Mouse (Mus musculus) testis, adult 2 months (tissue): ENCODE data around the gene Gm5105. TPM values are rescaled to one million over a fixed set of nuclear protein-coding genes. Genes with fewer than 3 reads are reported as not detected.

Experiments used
- H3K27ac ChIP-seq: fragments of 200-500 bp; 2 replicates; pipeline ENCODE4 v1.5.1; 2012; ENCODE audit warnings: low read depth, low read length; ENCODE audit not compliant: control insufficient read depth, insufficient read depth
- H3K27me3 ChIP-seq: fragments of 200-500 bp; 2 replicates; pipeline ENCODE4 v1.6.1; 2012; ENCODE audit warnings: mild to moderate bottlenecking, low read length, moderate library complexity; ENCODE audit not compliant: control insufficient read depth, insufficient read depth
- H3K36me3 ChIP-seq: fragments of 200-500 bp; 2 replicates; pipeline ENCODE4 v1.6.1; 2012; ENCODE audit warnings: mild to moderate bottlenecking, low read length; ENCODE audit not compliant: control insufficient read depth, insufficient read depth
- H3K4me1 ChIP-seq: fragments of 200-500 bp; 2 replicates; pipeline ENCODE4 v1.6.1; 2012; ENCODE audit warnings: low read length; ENCODE audit not compliant: control insufficient read depth, insufficient read depth
- H3K4me3 ChIP-seq: fragments of 200-500 bp; 2 replicates; pipeline ENCODE4 v1.5.1; 2012; ENCODE audit warnings: low read depth, mild to moderate bottlenecking, low read length, moderate library complexity, mixed read lengths; ENCODE audit not compliant: control insufficient read depth
- CTCF ChIP-seq: fragments of 200-500 bp; IDR thresholded peaks from 2 replicates; pipeline ENCODE4 v1.5.1; 2012; ENCODE audit warnings: low read depth, mild to moderate bottlenecking, inconsistent platforms, low read length, moderate library complexity; ENCODE audit not compliant: control insufficient read depth, insufficient read depth, insufficient replicate concordance
- POLR2A ChIP-seq: fragments of 200-500 bp; IDR thresholded peaks from 2 replicates; pipeline ENCODE4 v1.6.1; 2012; ENCODE audit warnings: low read depth, mild to moderate bottlenecking, inconsistent platforms, low read length, moderate library complexity; ENCODE audit not compliant: control insufficient read depth
- polyA plus RNA-seq: library from polyadenylated mRNA; depleted of rRNA; stranded (reverse); fragments of >200 nt; gene quantifications from 2 replicates; pipeline ENCODE4 v1.2.3, GENCODE M21; 2012; rRNA removed

Gm5105 gene
- polyA plus RNA-seq, result not detected in 2 replicates

- Histone ChIP-seq H3K36me3 (no peaks in the 10 kb centered on the region), H3K27me3 (no peaks in the 10 kb centered on the region), H3K27ac (no peak within 1 kb of the TSS), H3K4me1 (peaks cover 7% of the 10 kb centered on the region), H3K4me3 (no peak within 1 kb of the TSS)
- TF ChIP-seq POLR2A (no peak), CTCF (no peak)
Observed at GRCm38 (mm10) chr3:138067288-138067687, at the start of gene Gm5105. Gene Gm5105 (minus strand): TSS chr3:138067388.

- Histone ChIP-seq H3K27ac (no peak overlapping the region), H3K4me1 (peaks cover 8% of the 10 kb centered on the region), H3K27me3 (no peaks in the 10 kb centered on the region), H3K4me3 (no peak overlapping the region), H3K36me3 (no peaks in the 10 kb centered on the region)
- TF ChIP-seq POLR2A, result no peak
Observed at GRCm38 (mm10) chr3:138116871-138117270, 49.7 kb upstream of the Gm5105 start.

- Histone ChIP-seq H3K27me3 (no peaks in the 10 kb centered on the region), H3K27ac (no peak overlapping the region), H3K36me3 (no peaks in the 10 kb centered on the region), H3K4me1 (peaks cover 8% of the 10 kb centered on the region), H3K4me3 (peak overlapping the region; percentile 35)
- TF ChIP-seq CTCF (no peak), POLR2A (no peak)
Observed at GRCm38 (mm10) chr3:138114106-138114505, 46.9 kb upstream of the Gm5105 start.

DNA sequence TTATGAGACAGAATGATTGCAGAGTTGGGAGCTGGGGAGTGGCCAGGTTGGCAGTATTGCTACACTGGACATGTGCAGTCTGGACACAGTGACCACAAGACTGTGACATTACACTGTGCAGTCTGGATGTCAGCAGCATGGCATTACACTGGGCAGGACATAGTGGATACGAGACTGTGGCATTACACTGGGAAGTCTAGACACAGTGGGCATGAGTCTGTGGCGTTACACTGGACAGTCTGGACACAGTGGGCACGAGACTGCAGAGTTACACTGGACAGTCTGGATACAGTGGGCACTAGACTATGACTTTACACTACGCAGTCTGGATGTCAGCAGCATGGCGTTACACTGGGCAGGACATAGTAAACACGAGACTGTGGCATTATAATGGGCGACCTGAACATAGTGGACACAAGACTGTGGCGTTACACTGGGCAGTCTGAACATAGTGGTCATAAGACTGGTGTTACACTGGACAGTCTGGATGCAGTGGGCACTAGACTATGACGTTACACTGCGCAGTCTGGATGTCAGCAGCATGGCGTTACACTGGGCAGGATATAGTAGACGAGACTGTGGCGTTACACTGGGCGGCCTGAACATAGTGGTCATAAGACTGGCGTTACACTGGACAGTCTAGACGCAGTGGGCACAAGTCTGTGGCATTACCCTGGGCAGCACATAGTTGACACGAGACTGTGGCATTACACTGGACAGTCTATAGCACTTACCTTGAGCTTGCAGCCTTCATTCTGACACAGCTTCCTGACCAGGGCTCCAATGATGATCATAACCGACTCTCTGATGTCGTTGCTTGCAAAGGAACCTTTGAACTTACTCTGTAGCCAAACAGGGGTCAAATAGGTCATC lies 44.0 kb upstream of the Gm5105 start:
- no peaks in the 10 kb centered on the region for H3K36me3 ChIP-seq
- H3K27me3 ChIP-seq, result no peaks in the 10 kb centered on the region
- TF ChIP-seq CTCF (no peak), POLR2A (no peak)
- H3K4me1 ChIP-seq, result peaks cover 8% of the 10 kb centered on the region
- no peak overlapping the region for H3K4me3 ChIP-seq
- no peak overlapping the region for H3K27ac ChIP-seq

DNA sequence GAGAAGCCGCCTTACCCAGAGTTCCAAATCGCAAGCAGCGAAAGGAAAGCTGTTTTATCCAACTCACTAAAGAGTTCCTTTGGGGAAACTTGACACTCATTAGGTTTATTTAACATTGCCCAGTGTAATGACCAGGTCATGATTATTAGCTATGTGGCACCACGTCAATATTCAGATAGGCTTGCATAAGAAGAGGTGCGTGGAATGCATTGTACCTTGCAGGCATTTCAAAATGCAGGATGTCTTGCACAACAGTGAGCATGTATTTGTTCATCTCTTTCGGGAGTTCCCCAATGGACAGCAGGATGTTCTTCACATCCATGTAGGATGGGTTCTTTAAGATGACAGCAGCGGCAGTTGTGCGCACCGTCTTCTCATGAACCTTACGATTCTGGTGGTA lies 39.7 kb upstream of the Gm5105 start:
- H3K27ac ChIP-seq, result no peak overlapping the region
- no peak overlapping the region for H3K4me3 ChIP-seq
- H3K27me3 ChIP-seq, result no peaks in the 10 kb centered on the region
- no peak for TF ChIP-seq POLR2A
- no peak for TF ChIP-seq CTCF
- H3K4me1 ChIP-seq, result no peaks in the 10 kb centered on the region
- no peaks in the 10 kb centered on the region for H3K36me3 ChIP-seq

- H3K4me1 ChIP-seq, result no peaks in the 10 kb centered on the region
- H3K27ac ChIP-seq, result no peak overlapping the region
- H3K36me3 ChIP-seq, result no peaks in the 10 kb centered on the region
- TF ChIP-seq POLR2A (no peak), CTCF (no peak)
- no peak overlapping the region for H3K4me3 ChIP-seq
- H3K27me3 ChIP-seq, result no peaks in the 10 kb centered on the region
Observed at GRCm38 (mm10) chr3:138105056-138105455, 37.9 kb upstream of the Gm5105 start.

DNA sequence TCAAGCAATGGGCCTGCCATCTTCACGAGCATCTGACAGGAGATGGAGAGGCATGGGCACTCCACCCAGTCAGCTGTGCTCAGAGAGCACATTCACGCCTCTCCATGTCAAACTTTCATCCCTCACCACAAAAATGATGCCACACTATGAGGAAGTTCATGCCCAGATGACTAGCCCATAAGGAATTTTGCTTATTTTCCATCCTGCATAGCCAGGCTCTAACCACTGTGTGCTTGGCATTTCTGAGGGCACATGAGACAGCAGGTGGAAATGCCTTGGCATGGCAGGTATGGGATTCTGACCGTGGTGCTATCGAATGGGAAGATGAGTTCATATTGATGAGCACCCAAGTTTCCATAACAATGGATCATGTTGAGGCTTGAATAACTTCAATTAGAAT lies 36.5 kb upstream of the Gm5105 start:
- Histone ChIP-seq H3K4me1 (no peaks in the 10 kb centered on the region), H3K4me3 (no peak overlapping the region), H3K27ac (no peak overlapping the region), H3K27me3 (no peaks in the 10 kb centered on the region), H3K36me3 (no peaks in the 10 kb centered on the region)
- TF ChIP-seq CTCF (no peak), POLR2A (no peak)

- Histone ChIP-seq H3K36me3 (no peaks in the 10 kb centered on the region), H3K27me3 (no peaks in the 10 kb centered on the region), H3K27ac (no peak overlapping the region), H3K4me1 (no peaks in the 10 kb centered on the region), H3K4me3 (no peak overlapping the region)
- TF ChIP-seq CTCF (no peak), POLR2A (no peak)
Observed at GRCm38 (mm10) chr3:138101936-138102335, 34.7 kb upstream of the Gm5105 start.
